Mouse (Mus musculus) CD4-positive helper T cell, adult 2 months (primary cell): ENCODE measurements at regions not wholly inside any gene's neighbourhood (a gene's known extent, or its start where the extent isn't known, plus 50 kb on each side); places are given as distances from the start of the nearest gene placed in this dataset.

ENCODE experiments used
- DNase-seq: peaks from one replicate; pipeline ENCODE4 v3.0.0-alpha.2; 2012; ENCODE audit warnings: low read depth, missing footprints, low spot score

GRCm38 (mm10) chr7:135818298-135818697, 102.1 kb upstream of the Mki67 start:
- no peak for DNase-seq

DNA sequence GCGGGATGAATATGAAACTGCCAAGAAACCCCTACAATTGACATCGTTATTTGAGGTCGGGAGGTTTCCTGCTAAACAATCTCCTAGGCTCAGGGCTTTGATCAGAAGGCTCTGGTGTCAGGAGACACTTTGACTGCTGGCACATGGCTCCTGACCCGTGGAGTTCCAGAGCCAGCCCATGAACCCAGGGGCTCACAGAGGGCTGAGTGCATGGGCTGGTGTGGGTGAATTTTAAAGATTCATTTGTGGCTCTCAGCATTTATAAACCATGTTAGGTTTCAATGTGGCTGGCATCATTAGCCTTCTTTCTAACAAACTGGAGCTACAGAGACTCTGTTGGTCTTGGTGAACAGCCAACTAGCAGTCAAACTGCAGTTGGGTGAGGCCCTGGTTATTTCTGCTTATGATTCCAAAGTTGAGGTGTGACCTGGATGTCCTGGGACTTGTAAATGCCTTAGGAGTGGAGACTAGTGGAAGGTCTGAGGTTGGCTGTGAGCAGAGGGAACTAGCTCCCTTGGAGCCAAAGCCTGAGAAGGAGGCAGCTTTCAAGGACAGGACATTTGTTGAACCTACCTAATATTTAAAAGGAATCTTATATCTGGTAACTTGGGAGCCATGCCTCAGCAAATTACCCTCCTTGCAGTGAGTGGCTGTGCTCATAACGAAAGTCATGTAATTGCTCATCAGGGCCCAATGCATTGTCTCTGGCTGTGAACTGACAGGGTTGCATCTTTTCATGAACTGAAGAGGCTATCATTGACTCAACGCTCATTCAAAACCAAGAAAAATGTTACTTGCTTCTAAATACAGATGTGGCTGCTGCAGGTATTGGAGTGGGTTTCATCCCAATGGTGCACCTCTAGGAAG, 108.0 kb upstream of the Mki67 start:
- DNase-seq, result no peak

DNA sequence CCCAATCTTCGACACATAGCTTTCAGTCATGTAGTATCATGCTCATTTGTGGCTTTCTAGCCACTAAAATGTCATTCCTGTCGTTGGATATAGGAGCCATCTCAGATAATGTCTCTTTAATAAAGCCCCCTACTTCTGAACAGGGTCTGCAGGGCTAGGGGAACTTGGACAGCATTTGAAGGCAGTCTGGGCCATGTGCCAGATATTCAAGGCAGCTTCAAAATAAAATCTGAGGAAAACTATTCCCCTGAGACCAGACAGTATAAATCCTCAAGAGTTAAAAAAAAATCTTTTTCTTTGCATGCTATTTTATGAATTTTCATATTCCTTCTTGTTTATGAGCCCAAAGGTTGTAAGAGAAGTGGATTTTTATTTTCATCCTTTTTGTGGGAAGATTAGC, 113.1 kb upstream of the Mki67 start:
- DNase-seq, result no peak

DNA sequence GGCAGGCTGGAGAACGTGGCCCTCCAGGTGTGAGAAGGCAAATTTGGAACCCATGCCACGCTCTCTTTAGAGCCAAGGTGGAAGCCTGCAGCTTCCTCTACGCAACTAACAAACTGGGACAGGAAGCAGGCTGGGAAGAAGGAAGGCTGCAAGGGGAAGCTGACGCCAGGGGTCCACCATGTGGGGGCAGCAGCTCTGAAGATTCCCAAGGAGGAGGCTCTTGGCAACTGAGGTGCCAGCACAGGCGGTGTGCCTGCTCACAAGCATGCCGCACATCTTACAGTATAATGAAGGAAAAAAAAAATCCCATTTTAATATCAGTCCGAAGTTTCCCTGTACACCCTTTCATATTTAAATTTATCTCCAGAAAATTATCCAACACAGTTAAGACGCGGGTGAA, 117.3 kb upstream of the Mki67 start:
- DNase-seq, result no peak

DNA sequence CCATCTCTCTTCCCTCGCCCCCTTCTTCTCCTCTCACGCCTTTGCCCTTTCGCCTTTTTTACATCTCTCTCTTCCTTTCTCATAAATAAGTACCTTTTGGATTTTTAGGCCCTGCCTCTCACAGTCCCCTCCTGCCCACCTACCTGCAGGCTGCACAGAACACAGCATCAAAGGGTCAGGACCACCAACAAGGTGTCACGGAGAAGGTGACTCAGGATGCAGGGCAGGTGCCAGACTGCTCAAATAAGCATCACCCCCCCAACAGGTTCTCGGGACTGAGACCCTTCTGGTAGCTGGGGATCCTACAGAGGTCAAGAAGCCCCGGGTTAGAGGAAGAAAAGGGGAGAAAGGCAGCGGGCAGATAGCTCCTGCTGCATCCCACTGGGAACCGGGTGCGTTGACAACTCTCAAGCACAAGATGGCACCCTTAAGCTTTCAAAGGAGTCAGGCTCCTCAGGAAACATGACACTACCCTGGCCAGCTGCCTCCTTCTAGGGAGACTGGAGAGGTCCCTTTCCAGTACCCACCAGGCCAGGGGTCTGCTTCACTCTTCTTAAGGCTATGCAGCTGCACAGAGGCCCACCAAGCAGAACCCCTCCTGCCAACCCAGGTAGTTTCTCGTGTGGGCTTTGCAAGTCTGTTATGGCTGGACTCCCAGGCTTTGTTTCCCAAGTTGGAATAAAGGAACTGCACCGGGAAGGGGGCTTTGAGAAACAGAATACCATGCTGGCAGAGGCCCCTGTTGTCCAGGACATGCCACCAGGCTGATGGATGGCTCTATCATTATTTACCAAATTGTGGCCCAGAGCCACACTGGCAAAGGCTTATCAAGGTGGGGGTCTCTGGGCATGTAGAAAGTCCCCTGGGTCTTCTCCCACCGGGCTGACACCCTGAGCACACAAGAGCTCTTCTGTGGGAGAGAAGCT, 120.9 kb upstream of the Mki67 start:
- no peak for DNase-seq

GRCm38 (mm10) chr7:135844018-135844417, 127.9 kb upstream of the Mki67 start:
- DNase-seq, result no peak

- DNase-seq, result no peak
Observed at GRCm38 (mm10) chr7:135847304-135847703, 131.1 kb upstream of the Mki67 start.

DNA sequence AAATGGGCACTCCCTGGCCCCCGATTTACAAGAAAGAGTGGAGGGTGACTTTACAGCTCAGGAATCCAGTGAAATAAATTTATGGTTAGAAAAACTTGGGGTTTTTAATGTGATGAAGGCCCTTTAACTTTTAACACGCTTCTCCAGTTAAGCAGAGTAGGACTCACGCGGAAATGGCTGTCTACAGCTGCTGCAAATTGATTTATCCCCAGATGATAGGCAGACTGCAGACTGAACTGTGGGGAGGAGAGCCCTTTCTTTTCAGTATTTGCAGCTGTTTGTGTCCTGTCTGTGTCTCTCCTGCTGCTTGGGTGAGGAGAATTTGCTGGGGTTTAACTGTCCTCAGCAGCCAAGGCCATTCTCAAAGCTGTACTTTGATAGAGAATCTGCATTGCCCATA, 132.0 kb upstream of the Mki67 start:
- DNase-seq, result no peak

- DNase-seq, result no peak
Observed at GRCm38 (mm10) chr7:135848833-135849232, 132.7 kb upstream of the Mki67 start.

DNA sequence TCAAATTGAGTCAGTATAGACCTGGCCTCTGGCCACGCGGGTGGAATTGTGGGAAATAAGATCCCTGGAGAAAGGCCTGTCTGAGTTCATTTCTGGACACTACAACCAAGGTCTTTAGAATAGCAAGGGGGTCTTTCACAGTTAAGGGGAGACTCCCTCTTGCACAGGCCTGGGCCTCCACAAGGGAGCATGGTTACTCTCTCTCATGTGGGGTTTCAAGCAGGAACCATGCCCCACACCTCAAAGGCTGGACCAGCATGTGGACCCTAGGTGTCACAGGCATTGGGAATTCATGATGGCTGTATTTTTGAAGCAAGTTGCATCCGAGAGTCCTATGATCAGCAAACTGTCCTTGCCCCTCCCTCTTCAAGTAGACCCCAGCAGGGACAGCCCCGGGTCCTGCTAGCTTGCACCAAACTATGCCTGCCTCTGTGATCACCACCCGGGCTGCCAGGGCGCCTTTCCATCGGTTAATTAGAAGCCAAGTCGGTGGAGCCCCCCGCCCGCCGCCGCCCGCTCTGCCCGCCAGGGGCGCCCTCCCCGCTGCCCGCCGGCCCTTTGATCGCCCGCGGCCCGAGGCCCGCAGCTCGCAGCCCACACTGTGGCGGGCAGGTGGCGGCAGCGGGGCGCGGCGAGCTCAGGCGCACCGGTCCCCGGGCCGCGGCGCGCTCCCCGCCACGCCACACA, 137.1 kb upstream of the Mki67 start:
- no peak for DNase-seq

- no peak for DNase-seq
Observed at GRCm38 (mm10) chr7:135853814-135854324, 137.7 kb upstream of the Mki67 start.

GRCm38 (mm10) chr7:135860288-135860687, 144.1 kb upstream of the Mki67 start:
- DNase-seq, result no peak

GRCm38 (mm10) chr7:135860741-135861408, 144.7 kb upstream of the Mki67 start:
- DNase-seq, result no peak

GRCm38 (mm10) chr7:135861409-135861805, 145.2 kb upstream of the Mki67 start:
- no peak for DNase-seq

DNA sequence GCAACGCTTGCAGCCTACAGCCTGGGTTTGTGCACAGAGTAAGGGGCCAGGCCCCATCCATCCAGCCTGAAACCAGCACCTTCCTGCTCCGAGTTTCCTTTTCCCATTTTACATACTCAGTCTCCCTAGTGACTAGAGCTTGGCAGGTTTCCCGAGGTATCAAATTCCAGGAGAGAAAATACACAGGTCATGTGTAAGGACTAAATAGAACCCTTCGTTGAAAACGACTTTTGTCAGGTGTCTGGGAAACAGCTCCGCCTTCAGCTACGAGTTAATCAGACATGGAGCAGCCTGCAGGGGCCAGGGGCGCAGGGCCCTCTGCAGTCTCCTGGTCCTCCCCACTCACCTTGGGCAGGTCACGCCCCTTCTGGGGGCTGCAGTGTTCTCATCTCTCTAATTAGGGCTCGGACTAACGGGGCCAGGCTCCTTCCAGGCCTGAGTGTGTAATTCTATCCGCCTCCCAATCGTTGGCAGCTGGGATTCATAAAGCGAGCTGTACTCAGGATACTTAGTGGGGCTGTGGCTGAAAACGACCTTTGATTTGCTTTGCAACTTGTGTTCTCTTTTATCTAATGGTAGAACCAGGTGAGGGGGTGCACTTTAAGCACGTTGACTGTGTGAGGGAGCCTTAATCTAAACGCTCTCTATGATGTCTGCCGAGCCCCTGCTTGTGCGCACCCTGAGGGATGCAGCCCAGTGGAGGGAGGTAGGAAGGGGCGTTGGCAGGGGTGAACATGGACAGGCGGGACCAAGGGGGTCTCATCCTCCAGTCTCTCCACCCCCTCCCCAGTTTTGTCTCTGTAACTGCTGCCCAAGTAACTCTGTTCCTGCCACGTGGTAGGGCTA, 147.6 kb upstream of the Mki67 start:
- DNase-seq, result no peak

- DNase-seq, result no peak
Observed at GRCm38 (mm10) chr7:135870981-135871380, 154.8 kb upstream of the Mki67 start.

- DNase-seq, result no peak
Observed at GRCm38 (mm10) chr7:135877091-135877874, 161.1 kb upstream of the Mki67 start.

GRCm38 (mm10) chr7:135878750-135879149, 162.6 kb upstream of the Mki67 start:
- DNase-seq, result no peak

DNA sequence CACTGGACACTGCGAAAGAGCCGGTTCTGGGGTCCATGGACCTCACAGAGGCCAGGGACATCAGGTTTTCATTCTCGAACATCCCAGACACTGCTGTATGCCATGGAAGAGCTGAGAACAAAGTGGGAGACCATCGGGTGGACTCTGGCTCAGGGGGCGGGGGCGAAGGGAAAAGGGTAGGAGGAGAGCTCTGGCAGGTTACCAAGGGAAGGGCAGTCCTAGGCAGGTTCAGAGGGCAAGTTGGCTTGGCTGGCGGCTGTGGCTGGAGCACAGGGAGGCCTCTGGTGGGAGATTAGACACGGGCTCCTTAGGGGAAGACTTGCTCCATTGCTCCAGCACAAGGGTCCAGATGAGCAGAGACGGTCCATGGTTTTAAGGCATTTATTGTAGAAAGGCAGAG, 164.3 kb upstream of the Mki67 start:
- DNase-seq, result no peak
